Mouse (Mus musculus): ENCODE results near the gene Spata13. TPM values are rescaled to one million over a fixed set of nuclear protein-coding genes. Genes with fewer than 3 reads are reported as not detected.

Gene Spata13
- polyA plus RNA-seq, 1 experiment from 2014 or later: 25.9 TPM

- no peaks in the 10 kb centered on the region; the same call in 1 of the 2 replicates for H3K36me3 ChIP-seq (replicated peaks; ENCODE audit: control insufficient read depth, insufficient read depth, low read depth, low read length)
- H3K4me1 ChIP-seq (ENCODE audit: control insufficient read depth, insufficient read depth, low read length): peaks cover under 1% of the 10 kb centered on the region; the same call in 1 of the 2 replicates
Measured at GRCm38 (mm10) chr14:60802026-60802425, 168.2 kb downstream of the Spata13 start.

GRCm38 (mm10) chr14:60804978-60805377 lies 171.2 kb downstream of the Spata13 start:
- WGBS: 90% methylated on average over 9 of the region's 9 CpGs
- ATAC-seq (replicated peaks; ENCODE audit: insufficient number of reproducible peaks, low FRiP score, low TSS enrichment, low read depth): no peak
- DNase-seq (ENCODE audit: low spot score): no peak
- H3K27me3 ChIP-seq (ENCODE audit: control insufficient read depth, insufficient read depth, low read length): no peaks in the 10 kb centered on the region
- no peak overlapping the region for H3K27ac ChIP-seq (replicated peaks; ENCODE audit: low read depth, low read length)
- H3K9me3 ChIP-seq (replicated peaks; ENCODE audit: control insufficient read depth, low read length): no peaks in the 10 kb centered on the region
- H3K4me1 ChIP-seq (ENCODE audit: control insufficient read depth, insufficient read depth, low read length): peaks cover 3% of the 10 kb centered on the region; the same call in 1 of the 2 replicates
- no peak overlapping the region for H3K4me2 ChIP-seq (ENCODE audit: low read depth, low read length)
- no peak overlapping the region for H3K4me3 ChIP-seq (ENCODE audit: low read depth, low read length)
- no peaks in the 10 kb centered on the region for H3K36me3 ChIP-seq (replicated peaks; ENCODE audit: control insufficient read depth, insufficient read depth, low read depth, low read length)
- no peak overlapping the region for H3K9ac ChIP-seq (replicated peaks; ENCODE audit: low read length)

More at GRCm38 (mm10) chr14:60802026-60802425, 168.2 kb downstream of the Spata13 start:
- H3K27ac ChIP-seq (replicated peaks; ENCODE audit: low read depth, low read length): no peak overlapping the region
- no peak for DNase-seq (ENCODE audit: low spot score)
- no peak overlapping the region for H3K9ac ChIP-seq (replicated peaks; ENCODE audit: low read length)
- no peak for ATAC-seq (replicated peaks; ENCODE audit: insufficient number of reproducible peaks, low FRiP score, low TSS enrichment, low read depth)
- H3K4me2 ChIP-seq (ENCODE audit: low read depth, low read length): no peak overlapping the region
- 95% methylated on average over 13 of the region's 13 CpGs for WGBS
- no peaks in the 10 kb centered on the region for H3K9me3 ChIP-seq (replicated peaks; ENCODE audit: control insufficient read depth, low read length)
- H3K27me3 ChIP-seq (ENCODE audit: control insufficient read depth, insufficient read depth, low read length): no peaks in the 10 kb centered on the region
- H3K4me3 ChIP-seq (ENCODE audit: low read depth, low read length): no peak overlapping the region

DNA sequence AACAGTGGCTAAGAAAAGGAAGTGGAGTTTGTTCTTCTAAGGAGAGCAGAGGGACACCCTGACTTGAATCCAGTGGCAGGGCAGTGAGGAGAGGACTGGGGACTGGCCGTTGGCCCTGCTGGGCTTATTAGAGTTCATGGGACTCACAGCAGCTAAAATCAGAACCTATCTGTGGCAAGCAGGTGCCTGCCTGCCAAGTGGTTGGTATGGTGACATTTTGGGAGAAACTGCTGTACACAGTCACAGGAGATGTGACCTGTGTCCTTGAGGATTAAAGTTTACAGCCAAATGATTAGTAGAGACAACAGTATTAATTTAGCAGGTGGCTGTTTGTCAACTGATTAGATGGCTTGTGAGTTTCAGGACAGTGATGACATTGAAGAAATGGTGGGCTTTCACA lies 172.1 kb downstream of the Spata13 start:
- DNase-seq (ENCODE audit: low spot score): no peak
- no peak overlapping the region for H3K4me2 ChIP-seq (ENCODE audit: low read depth, low read length)
- no peak overlapping the region for H3K27ac ChIP-seq (replicated peaks; ENCODE audit: low read depth, low read length)
- H3K27me3 ChIP-seq (ENCODE audit: control insufficient read depth, insufficient read depth, low read length): no peaks in the 10 kb centered on the region
- H3K4me1 ChIP-seq (ENCODE audit: control insufficient read depth, insufficient read depth, low read length): peaks cover 3% of the 10 kb centered on the region; the same call in 1 of the 2 replicates
- 70% methylated on average over 1 of the region's 1 CpGs for WGBS
- no peak for ATAC-seq (replicated peaks; ENCODE audit: insufficient number of reproducible peaks, low FRiP score, low TSS enrichment, low read depth)
- H3K9ac ChIP-seq (replicated peaks; ENCODE audit: low read length): no peak overlapping the region
- no peaks in the 10 kb centered on the region for H3K9me3 ChIP-seq (replicated peaks; ENCODE audit: control insufficient read depth, low read length)
- H3K36me3 ChIP-seq (replicated peaks; ENCODE audit: control insufficient read depth, insufficient read depth, low read depth, low read length): no peaks in the 10 kb centered on the region
- no peak overlapping the region for H3K4me3 ChIP-seq (ENCODE audit: low read depth, low read length)

- H3K4me3 ChIP-seq (ENCODE audit: low read depth, low read length): no peak overlapping the region
- DNase-seq (ENCODE audit: low spot score): peak; percentile 70
- no peaks in the 10 kb centered on the region for H3K27me3 ChIP-seq (ENCODE audit: control insufficient read depth, insufficient read depth, low read length)
- H3K9ac ChIP-seq (replicated peaks; ENCODE audit: low read length): no peak overlapping the region
- peak; percentile 52; the same call in 1 of the 2 replicates for ATAC-seq (replicated peaks; ENCODE audit: insufficient number of reproducible peaks, low FRiP score, low TSS enrichment, low read depth)
- no peak overlapping the region for H3K4me2 ChIP-seq (ENCODE audit: low read depth, low read length)
- no peaks in the 10 kb centered on the region for H3K36me3 ChIP-seq (replicated peaks; ENCODE audit: control insufficient read depth, insufficient read depth, low read depth, low read length)
- WGBS: 33% methylated on average over 11 of the region's 11 CpGs
- H3K9me3 ChIP-seq (replicated peaks; ENCODE audit: control insufficient read depth, low read length): no peaks in the 10 kb centered on the region
- H3K27ac ChIP-seq (replicated peaks; ENCODE audit: low read depth, low read length): no peak overlapping the region
- peaks cover 3% of the 10 kb centered on the region; the same call in 1 of the 2 replicates for H3K4me1 ChIP-seq (ENCODE audit: control insufficient read depth, insufficient read depth, low read length)
Measured at GRCm38 (mm10) chr14:60806891-60807344, 173.1 kb downstream of the Spata13 start.

- Histone ChIP-seq H3K9me3 (replicated peaks; ENCODE audit: control insufficient read depth, low read length) (no peaks in the 10 kb centered on the region), H3K27me3 (ENCODE audit: control insufficient read depth, insufficient read depth, low read length) (no peaks in the 10 kb centered on the region), H3K36me3 (replicated peaks; ENCODE audit: control insufficient read depth, insufficient read depth, low read depth, low read length) (no peaks in the 10 kb centered on the region), H3K4me2 (ENCODE audit: low read depth, low read length) (no peak overlapping the region), H3K9ac (replicated peaks; ENCODE audit: low read length) (no peak overlapping the region), H3K4me1 (ENCODE audit: control insufficient read depth, insufficient read depth, low read length) (peaks cover 3% of the 10 kb centered on the region; the same call in 1 of the 2 replicates), H3K4me3 (ENCODE audit: low read depth, low read length) (no peak overlapping the region), H3K27ac (replicated peaks; ENCODE audit: low read depth, low read length) (no peak overlapping the region)
- 91% methylated on average over 8 of the region's 8 CpGs for WGBS
- DNase-seq (ENCODE audit: low spot score) (no peak), ATAC-seq (replicated peaks; ENCODE audit: insufficient number of reproducible peaks, low FRiP score, low TSS enrichment, low read depth) (no peak)
Measured at GRCm38 (mm10) chr14:60809881-60810280, 176.1 kb downstream of the Spata13 start.

GRCm38 (mm10) chr14:60811547-60811946 lies 177.7 kb downstream of the Spata13 start:
- no peak overlapping the region for H3K9ac ChIP-seq (replicated peaks; ENCODE audit: low read length)
- no peak overlapping the region for H3K4me3 ChIP-seq (ENCODE audit: low read depth, low read length)
- WGBS: 86% methylated on average over 4 of the region's 4 CpGs
- H3K27ac ChIP-seq (replicated peaks; ENCODE audit: low read depth, low read length): no peak overlapping the region
- H3K36me3 ChIP-seq (replicated peaks; ENCODE audit: control insufficient read depth, insufficient read depth, low read depth, low read length): no peaks in the 10 kb centered on the region
- ATAC-seq (replicated peaks; ENCODE audit: insufficient number of reproducible peaks, low FRiP score, low TSS enrichment, low read depth): no peak
- no peak overlapping the region for H3K4me2 ChIP-seq (ENCODE audit: low read depth, low read length)
- no peak for DNase-seq (ENCODE audit: low spot score)
- H3K9me3 ChIP-seq (replicated peaks; ENCODE audit: control insufficient read depth, low read length): no peaks in the 10 kb centered on the region
- no peaks in the 10 kb centered on the region for H3K27me3 ChIP-seq (ENCODE audit: control insufficient read depth, insufficient read depth, low read length)
- H3K4me1 ChIP-seq (ENCODE audit: control insufficient read depth, insufficient read depth, low read length): peaks cover 3% of the 10 kb centered on the region; the same call in 1 of the 2 replicates

Other genes starting within 250 kb of the Spata13 start
- not detected in 2 replicates for gene C1qtnf9, start 134.1 kb downstream of the Spata13 start, polyA plus RNA-seq (2014; fragmentation: Nextera tagmentation; extraction: Ambion mirVana)
- gene Mipep, start 150.6 kb downstream of the Spata13 start, polyA plus RNA-seq (2014; fragmentation: Nextera tagmentation; extraction: Ambion mirVana): 30.9 and 32.4 TPM in 2 replicates